Mouse (Mus musculus): Measurements from ENCODE around the gene Casp9. TPM values are rescaled to one million over a fixed set of nuclear protein-coding genes. Genes with fewer than 3 reads are reported as not detected.

The Casp9 gene
- polyA plus RNA-seq, 1 experiment from 2014 or later: 16.9 TPM

Other genes starting within 250 kb of the Casp9 start
- 30.8 and 32.3 TPM in 2 replicates for gene Fblim1, start 187.5 kb upstream of the Casp9 start, polyA plus RNA-seq (2015; fragmentation: Nextera tagmentation; extraction: Ambion mirVana)
- gene Tmem82, start 175.0 kb upstream of the Casp9 start, polyA plus RNA-seq (2015; fragmentation: Nextera tagmentation; extraction: Ambion mirVana): 0.48 and 0.62 TPM in 2 replicates
- 0.05 TPM in 1 of 2 replicates, not detected in the other for gene Slc25a34, start 169.8 kb upstream of the Casp9 start, polyA plus RNA-seq (2015; fragmentation: Nextera tagmentation; extraction: Ambion mirVana)
- gene Plekhm2, start 128.7 kb upstream of the Casp9 start, polyA plus RNA-seq (2015; fragmentation: Nextera tagmentation; extraction: Ambion mirVana): 7.1 and 8.3 TPM in 2 replicates
- 0.28 TPM in 1 of 2 replicates, not detected in the other for gene Rsc1a1, start 108.0 kb upstream of the Casp9 start, polyA plus RNA-seq (2015; fragmentation: Nextera tagmentation; extraction: Ambion mirVana)
- 25.2 and 26.7 TPM in 2 replicates for gene Ddi2, start 70.2 kb upstream of the Casp9 start, polyA plus RNA-seq (2015; fragmentation: Nextera tagmentation; extraction: Ambion mirVana)
- gene Agmat, start 46.9 kb upstream of the Casp9 start, polyA plus RNA-seq (2015; fragmentation: Nextera tagmentation; extraction: Ambion mirVana): 0.32 and 0.33 TPM in 2 replicates
- gene Dnajc16, start 2.7 kb upstream of the Casp9 start, polyA plus RNA-seq (2015; fragmentation: Nextera tagmentation; extraction: Ambion mirVana): 4.8 and 5.0 TPM in 2 replicates
- not detected in 2 replicates for gene Cela2a, start 32.5 kb downstream of the Casp9 start, polyA plus RNA-seq (2015; fragmentation: Nextera tagmentation; extraction: Ambion mirVana)
- not detected in 2 replicates for gene Ctrc, start 52.7 kb downstream of the Casp9 start, polyA plus RNA-seq (2015; fragmentation: Nextera tagmentation; extraction: Ambion mirVana)
- 81.7 and 83.2 TPM in 2 replicates for gene Efhd2, start 81.3 kb downstream of the Casp9 start, polyA plus RNA-seq (2015; fragmentation: Nextera tagmentation; extraction: Ambion mirVana)
- 7.8 and 9.0 TPM in 2 replicates for gene Fhad1, start 221.5 kb downstream of the Casp9 start, polyA plus RNA-seq (2015; fragmentation: Nextera tagmentation; extraction: Ambion mirVana)

Data from embryonic facial prominence, embryonic 15.5 days (tissue).